Mouse (Mus musculus) stomach, embryonic 14.5 days (tissue): ENCODE data around the gene Tfcp2. TPM values are rescaled to one million over a fixed set of nuclear protein-coding genes. Genes with fewer than 3 reads are reported as not detected.
A peak's percentile ranks its signal among the peaks of the same experiment; 100 is the strongest.

Experiments
- ATAC-seq: fragments of 200-750 bp; cut with Nextera tagmentation; 2 replicates; pipeline ENCODE4 v1.8.0; 2017; ENCODE audit warnings: low read depth, moderate TSS enrichment; ENCODE audit not compliant: insufficient number of reproducible peaks, insufficient read depth, low FRiP score
- H3K27ac ChIP-seq: fragments of 300-500 bp; sonication (generic); 2 replicates; pipeline ENCODE4 v1.5.1; 2014; ENCODE audit warnings: mild to moderate bottlenecking, low read length, moderate library complexity, mixed read lengths
- H3K27me3 ChIP-seq: fragments of 300-500 bp; sonication (generic); 2 replicates; pipeline ENCODE4 v1.6.1; 2014; ENCODE audit warnings: low read length, control low read depth, mixed read lengths; ENCODE audit not compliant: control insufficient read depth, insufficient read depth
- H3K36me3 ChIP-seq: fragments of 300-500 bp; sonication (generic); 2 replicates; pipeline ENCODE4 v1.6.1; 2014; ENCODE audit warnings: mild to moderate bottlenecking, control low read depth, low read length, moderate library complexity, mixed read lengths; ENCODE audit not compliant: control insufficient read depth, insufficient read depth
- H3K4me1 ChIP-seq: fragments of 300-500 bp; sonication (generic); 2 replicates; pipeline ENCODE4 v1.6.1; 2014; ENCODE audit warnings: low read length, control low read depth, mixed read lengths; ENCODE audit not compliant: control insufficient read depth, insufficient read depth
- H3K4me2 ChIP-seq: fragments of 300-500 bp; sonication (generic); replicated peaks from 2 replicates; pipeline ENCODE4 v1.6.1; 2014; ENCODE audit warnings: low read depth, low read length, control low read depth
- H3K4me3 ChIP-seq: fragments of 300-500 bp; sonication (generic); 2 replicates; pipeline ENCODE4 v1.5.1; 2014; ENCODE audit warnings: low read depth, low read length, control low read depth
- H3K9ac ChIP-seq: fragments of 300-500 bp; sonication (generic); replicated peaks from 2 replicates; pipeline ENCODE4 v1.6.1; 2014; ENCODE audit warnings: low read depth, mild to moderate bottlenecking, control low read depth, low read length, moderate library complexity, mixed read lengths
- H3K9me3 ChIP-seq: fragments of 300-500 bp; sonication (generic); 2 replicates; pipeline ENCODE4 v1.6.1; 2016; ENCODE audit warnings: low read depth, low read length, control low read depth; ENCODE audit not compliant: control insufficient read depth
- WGBS: fragments of 180-500 bp; shearing (Covaris S2); extraction: QIAGEN DNeasy Blood & Tissue Kit; methylation state at CpG from one replicate; pipeline ENCODE4 v1.1.7; 2014; 5-methylcytosine and 5-hydroxymethylcytosine counted together
- polyA plus RNA-seq: library from polyadenylated mRNA; unstranded; fragments of >200 nt; fragmentation: Nextera tagmentation; extraction: Ambion mirVana; gene quantifications from 2 replicates; pipeline ENCODE4 v1.2.1, GENCODE M21; 2014

Gene Tfcp2
- polyA plus RNA-seq, 1 experiment from 2014 or later = 30.1 TPM

- Histone ChIP-seq H3K27ac (no peak overlapping the region), H3K36me3 (no peaks in the 10 kb centered on the region), H3K27me3 (0 out of 2 replicates have a peak, but pooled peaks cover 3% of the 10 kb centered on the region), H3K4me1 (0 out of 2 replicates have a peak, but pooled peaks cover 4% of the 10 kb centered on the region), H3K9me3 (no peaks in the 10 kb centered on the region), H3K4me3 (no peak overlapping the region), H3K4me2 (no peak overlapping the region), H3K9ac (no peak overlapping the region)
- ATAC-seq = 0 out of 2 replicates have a peak, but pooled peaks have one; percentile 18
- WGBS = 8% methylated on average over 17 of the region's 17 CpGs
These were observed 94.5 kb downstream of the Tfcp2 start for GRCm38 (mm10) chr15:100457340-100457739.

- no peak overlapping the region for H3K4me2 ChIP-seq
These were observed 95.3 kb downstream of the Tfcp2 start for GRCm38 (mm10) chr15:100456356-100456991.

GRCm38 (mm10) chr15:100452486-100452885, 99.3 kb downstream of the Tfcp2 start:
- 77% methylated on average over 11 of the region's 11 CpGs for WGBS

More at GRCm38 (mm10) chr15:100456356-100456991, 95.3 kb downstream of the Tfcp2 start:
- H3K27ac ChIP-seq = no peak overlapping the region
- no peak for ATAC-seq
- H3K9me3 ChIP-seq = no peaks in the 10 kb centered on the region
- H3K36me3 ChIP-seq = no peaks in the 10 kb centered on the region
- 66% methylated on average over 7 of the region's 7 CpGs for WGBS
- no peak overlapping the region for H3K9ac ChIP-seq
- H3K4me1 ChIP-seq = 0 out of 2 replicates have a peak, but pooled peaks cover 4% of the 10 kb centered on the region
- H3K27me3 ChIP-seq = 0 out of 2 replicates have a peak, but pooled peaks cover 3% of the 10 kb centered on the region
- H3K4me3 ChIP-seq = no peak overlapping the region

DNA sequence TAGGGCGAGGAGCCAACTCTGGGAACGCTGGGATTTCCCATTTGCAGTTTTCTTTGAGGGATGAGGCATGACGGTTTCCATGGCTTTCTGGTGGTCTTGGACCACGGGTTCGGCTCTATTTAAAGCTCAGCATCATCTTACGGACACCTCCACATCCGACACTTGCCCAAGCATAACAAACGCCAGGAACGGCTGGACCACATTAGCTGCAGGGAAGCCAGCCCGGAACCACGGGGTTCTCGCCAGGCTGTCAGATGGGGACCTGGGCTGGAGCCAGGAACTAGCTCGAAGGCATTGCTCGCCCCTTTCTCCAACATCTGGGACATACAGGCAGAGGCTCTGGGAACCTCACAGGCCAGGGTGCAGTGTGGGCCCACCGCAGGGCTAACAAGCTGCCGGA, 100.6 kb downstream of the Tfcp2 start:
- H3K27ac ChIP-seq = no peak overlapping the region

More at GRCm38 (mm10) chr15:100452486-100452885, 99.3 kb downstream of the Tfcp2 start:
- Histone ChIP-seq H3K9ac (no peak overlapping the region), H3K27me3 (no peaks in the 10 kb centered on the region), H3K36me3 (no peaks in the 10 kb centered on the region), H3K4me3 (no peak overlapping the region), H3K27ac (no peak overlapping the region), H3K4me1 (no peaks in the 10 kb centered on the region), H3K9me3 (no peaks in the 10 kb centered on the region), H3K4me2 (no peak overlapping the region)
- no peak for ATAC-seq

DNA sequence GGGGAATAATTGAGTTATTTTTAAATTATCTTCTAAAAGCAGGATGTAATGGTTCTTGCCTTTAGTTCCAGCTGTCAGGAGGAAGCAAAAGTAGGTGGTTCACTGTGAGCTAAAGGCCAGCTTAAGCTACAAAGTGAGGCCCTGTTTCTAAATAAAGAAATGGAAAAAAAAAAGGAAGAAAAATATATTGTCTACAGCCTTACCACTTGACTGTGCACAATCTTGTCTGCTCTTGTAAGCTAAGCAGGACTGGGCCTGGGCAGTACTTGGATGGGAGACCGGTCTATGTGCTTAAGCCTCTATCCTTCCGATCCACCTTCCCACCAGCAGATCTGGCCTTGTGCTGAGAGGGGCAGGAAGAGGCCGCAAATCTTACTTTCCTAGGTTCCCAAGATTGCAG, 102.3 kb downstream of the Tfcp2 start:
- H3K9me3 ChIP-seq = no peaks in the 10 kb centered on the region
- 90% methylated on average over 3 of the region's 3 CpGs for WGBS
- ATAC-seq = no peak

More for the DNA sequence above, 100.6 kb downstream of the Tfcp2 start:
- no peaks in the 10 kb centered on the region for H3K4me1 ChIP-seq
- H3K4me2 ChIP-seq = no peak overlapping the region
- H3K9me3 ChIP-seq = no peaks in the 10 kb centered on the region
- no peaks in the 10 kb centered on the region for H3K36me3 ChIP-seq
- WGBS = 52% methylated on average over 16 of the region's 16 CpGs
- H3K9ac ChIP-seq = no peak overlapping the region
- no peaks in the 10 kb centered on the region for H3K27me3 ChIP-seq
- no peak for ATAC-seq
- no peak overlapping the region for H3K4me3 ChIP-seq

GRCm38 (mm10) chr15:100448572-100448971, 103.2 kb downstream of the Tfcp2 start:
- Histone ChIP-seq H3K9me3 (no peaks in the 10 kb centered on the region), H3K4me2 (no peak overlapping the region), H3K9ac (no peak overlapping the region), H3K4me3 (no peak overlapping the region), H3K27ac (no peak overlapping the region), H3K27me3 (no peaks in the 10 kb centered on the region), H3K36me3 (no peaks in the 10 kb centered on the region), H3K4me1 (0 out of 2 replicates have a peak, but pooled peaks cover 4% of the 10 kb centered on the region)
- no peak for ATAC-seq
- 64% methylated on average over 4 of the region's 4 CpGs for WGBS

More for the DNA sequence above, 102.3 kb downstream of the Tfcp2 start:
- Histone ChIP-seq H3K27me3 (no peaks in the 10 kb centered on the region), H3K4me3 (no peak overlapping the region), H3K4me1 (no peaks in the 10 kb centered on the region), H3K36me3 (no peaks in the 10 kb centered on the region), H3K4me2 (no peak overlapping the region), H3K27ac (no peak overlapping the region), H3K9ac (no peak overlapping the region)

Other genes with a start within 250 kb of the Tfcp2 start
- 7.3 and 9.2 TPM in 2 replicates for gene Mettl7a1, start 247.9 kb downstream of the Tfcp2 start, polyA plus RNA-seq
- gene Mettl7a3, start 217.1 kb downstream of the Tfcp2 start, polyA plus RNA-seq = not detected in 2 replicates
- 0.41 TPM in 1 of 2 replicates, not detected in the other for gene Methig1, start 198.9 kb downstream of the Tfcp2 start, polyA plus RNA-seq
- gene Mettl7a2, start 198.8 kb downstream of the Tfcp2 start, polyA plus RNA-seq = not detected in 2 replicates
- not detected in 2 replicates for gene Higd1c, start 187.5 kb downstream of the Tfcp2 start, polyA plus RNA-seq
- not detected in 2 replicates for gene Gm5475, start 129.9 kb downstream of the Tfcp2 start, polyA plus RNA-seq
- 13.5 and 18.2 TPM in 2 replicates for gene Slc11a2, start 126.9 kb downstream of the Tfcp2 start, polyA plus RNA-seq
- 29.8 and 30.4 TPM in 2 replicates for gene Letmd1, start 83.0 kb downstream of the Tfcp2 start, polyA plus RNA-seq
- 12.0 and 12.6 TPM in 2 replicates for gene Csrnp2, start 56.5 kb downstream of the Tfcp2 start, polyA plus RNA-seq
- gene Pou6f1, start 48.0 kb upstream of the Tfcp2 start, polyA plus RNA-seq = 9.3 and 9.6 TPM in 2 replicates
- gene Dazap2, start 63.3 kb upstream of the Tfcp2 start, polyA plus RNA-seq = 232 and 245 TPM in 2 replicates
- gene Smagp, start 84.9 kb upstream of the Tfcp2 start, polyA plus RNA-seq = 33.3 and 36.8 TPM in 2 replicates
- 3.2 and 6.6 TPM in 2 replicates for gene Bin2, start 117.5 kb upstream of the Tfcp2 start, polyA plus RNA-seq
- gene Cela1, start 135.9 kb upstream of the Tfcp2 start, polyA plus RNA-seq = 6.2 and 25.7 TPM in 2 replicates
- 3.0 and 3.3 TPM in 2 replicates for gene Galnt6, start 177.4 kb upstream of the Tfcp2 start, polyA plus RNA-seq
- 5.6 and 5.7 TPM in 2 replicates for gene Slc4a8, start 209.7 kb upstream of the Tfcp2 start, polyA plus RNA-seq